11 mouse cellular contexts compared by ENCODE assay signal in the genomic region with DNA sequence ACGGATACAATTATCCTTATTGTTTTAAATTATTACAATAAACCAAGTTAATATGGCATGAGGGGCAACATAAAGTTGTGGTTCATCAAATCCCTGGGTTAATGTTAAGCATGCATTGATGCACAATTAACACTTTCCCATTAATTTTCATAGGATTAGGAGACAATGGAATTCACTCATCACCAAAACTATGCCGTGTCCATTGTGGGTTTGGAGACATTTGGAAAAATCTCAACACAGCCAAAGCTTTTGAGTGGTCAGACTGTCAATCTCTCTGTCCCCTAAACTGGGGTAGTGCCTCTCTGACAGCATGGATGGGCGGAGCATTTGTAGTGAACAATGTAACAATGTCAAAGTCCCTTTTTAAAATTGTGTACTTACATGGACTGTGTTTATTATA. TPM values are rescaled to one million over a fixed set of nuclear protein-coding genes. Genes with fewer than 3 reads are reported as not detected.
DNase-seq lines count a peak whose midpoint lies in the region; ATAC-seq and TF ChIP-seq lines count a peak whose summit lies in the region.
"Had no signal": no experiment of that assay in that cellular context is flagged by ENCODE, and none has a peak within 500 bp of the region (broad histone marks: within the 10 kb centered on the region; RNA-seq: fewer than 3 reads in every experiment).

No protein-coding gene starts in this region.

- peak overlapping the region; percentile 97 for H3K4me3 ChIP-seq in hindbrain, embryonic 10.5 days
- no peak overlapping the region; the same call in 1 of the 2 replicates for H3K4me3 ChIP-seq in hindbrain, embryonic 11.5 days (ENCODE audit: low read depth, low read length)
- H3K4me3 ChIP-seq in G1E (ENCODE audit: low read depth, low read length): peak overlapping the region; percentile 91
- no peak overlapping the region for H3K4me3 ChIP-seq in forebrain, embryonic 16.5 days (replicated peaks; ENCODE audit: low read length)
- peak overlapping the region; percentile 97 for H3K4me3 ChIP-seq in midbrain, embryonic 10.5 days

- H3K27ac ChIP-seq in hindbrain, embryonic 10.5 days: peak overlapping the region; percentile 100
- no peak overlapping the region for H3K27ac ChIP-seq in hindbrain, embryonic 11.5 days (ENCODE audit: low read depth, low read length)
- no peak overlapping the region for H3K27ac ChIP-seq in forebrain, embryonic 16.5 days (ENCODE audit: low read length)
- H3K27ac ChIP-seq in midbrain, embryonic 10.5 days (replicated peaks): peak overlapping the region; percentile 100

- peaks cover 12% of the 10 kb centered on the region; the same call in 1 of the 2 replicates for H3K36me3 ChIP-seq in hindbrain, embryonic 10.5 days
- no peaks in the 10 kb centered on the region for H3K36me3 ChIP-seq in hindbrain, embryonic 11.5 days (ENCODE audit: control insufficient read depth, insufficient read depth, low read length)
- peaks cover 32% of the 10 kb centered on the region for H3K36me3 ChIP-seq in G1E (replicated peaks)
- H3K36me3 ChIP-seq in forebrain, embryonic 16.5 days (ENCODE audit: control insufficient read depth, insufficient read depth): no peaks in the 10 kb centered on the region
- peaks cover 7% of the 10 kb centered on the region for H3K36me3 ChIP-seq in midbrain, embryonic 10.5 days

- WGBS in hindbrain, embryonic 10.5 days: 53% methylated on average over 3 of the region's 3 CpGs
- WGBS in hindbrain, embryonic 11.5 days: 56% methylated on average over 3 of the region's 3 CpGs
- 37% methylated on average over 3 of the region's 3 CpGs for WGBS in forebrain, embryonic 16.5 days
- 58% methylated on average over 3 of the region's 3 CpGs for WGBS in midbrain, embryonic 10.5 days

- no peak overlapping the region for H3K4me2 ChIP-seq in hindbrain, embryonic 11.5 days (replicated peaks; ENCODE audit: low read depth, low read length)
- H3K4me2 ChIP-seq in forebrain, embryonic 16.5 days (ENCODE audit: low read length): peak overlapping the region; percentile 91; the same call in 1 of the 2 replicates

- no peak for TF ChIP-seq CTCF in G1E (IDR thresholded peaks at IDR 0.05; ENCODE audit: low read depth, low read length)

- no peaks in the 10 kb centered on the region for H3K9me3 ChIP-seq in hindbrain, embryonic 10.5 days
- H3K9me3 ChIP-seq in hindbrain, embryonic 11.5 days (ENCODE audit: control insufficient read depth, low read length): no peaks in the 10 kb centered on the region
- no peaks in the 10 kb centered on the region for H3K9me3 ChIP-seq in G1E (replicated peaks)
- no peaks in the 10 kb centered on the region for H3K9me3 ChIP-seq in forebrain, embryonic 16.5 days (ENCODE audit: control insufficient read depth, low read length)
- H3K9me3 ChIP-seq in midbrain, embryonic 10.5 days (replicated peaks): no peaks in the 10 kb centered on the region

- no peak for DNase-seq in hindbrain, embryonic 10.5 days (ENCODE audit: low spot score)
- DNase-seq in hindbrain, embryonic 11.5 days (ENCODE audit: low spot score): no peak
- DNase-seq in G1E (ENCODE audit: low spot score): no peak
- no peak for DNase-seq in midbrain, embryonic 10.5 days (ENCODE audit: low spot score)
- no peak for DNase-seq in adrenal gland, postnatal 10 days
- no peak for DNase-seq in left cerebral cortex, adult 11 months (ENCODE audit: low spot score)
- DNase-seq: gastrocnemius, postnatal 25 days; left cerebral cortex, postnatal 4 days; thymus, postnatal 14 days had no signal

- no peaks in the 10 kb centered on the region; the same call in 1 of the 2 replicates for H3K27me3 ChIP-seq in hindbrain, embryonic 10.5 days (ENCODE audit: insufficient read depth, poor library complexity, severe bottlenecking)
- H3K27me3 ChIP-seq in hindbrain, embryonic 11.5 days (ENCODE audit: control insufficient read depth, insufficient read depth, low read length): no peaks in the 10 kb centered on the region
- H3K27me3 ChIP-seq in G1E (ENCODE audit: insufficient read depth, low read length): no peaks in the 10 kb centered on the region
- no peaks in the 10 kb centered on the region for H3K27me3 ChIP-seq in forebrain, embryonic 16.5 days (replicated peaks; ENCODE audit: control insufficient read depth, insufficient read depth, low read length)
- no peaks in the 10 kb centered on the region for H3K27me3 ChIP-seq in midbrain, embryonic 10.5 days (ENCODE audit: low read depth, poor library complexity, severe bottlenecking)

- peaks cover 54% of the 10 kb centered on the region for H3K4me1 ChIP-seq in hindbrain, embryonic 10.5 days (replicated peaks)
- peaks cover 14% of the 10 kb centered on the region for H3K4me1 ChIP-seq in hindbrain, embryonic 11.5 days (replicated peaks; ENCODE audit: control insufficient read depth, insufficient read depth, low read length)
- peaks cover 50% of the 10 kb centered on the region for H3K4me1 ChIP-seq in G1E (ENCODE audit: insufficient read depth, low read depth, low read length)
- H3K4me1 ChIP-seq in forebrain, embryonic 16.5 days (replicated peaks; ENCODE audit: control insufficient read depth, insufficient read depth, low read length): peaks cover 22% of the 10 kb centered on the region
- H3K4me1 ChIP-seq in midbrain, embryonic 10.5 days: peaks cover 55% of the 10 kb centered on the region

- ATAC-seq in hindbrain, embryonic 11.5 days (ENCODE audit: low FRiP score): no peak
- no peak for ATAC-seq in G1E (ENCODE audit: extremely low read depth, insufficient number of reproducible peaks, low FRiP score, poor library complexity, severe bottlenecking)
- no peak for ATAC-seq in forebrain, embryonic 16.5 days
- ATAC-seq in granulocyte monocyte progenitor cell, adult 5-6 weeks (replicated peaks; ENCODE audit: poor library complexity, severe bottlenecking): no peak

- no peak overlapping the region for H3K9ac ChIP-seq in hindbrain, embryonic 11.5 days (ENCODE audit: low read depth, low read length)
- H3K9ac ChIP-seq in forebrain, embryonic 16.5 days (replicated peaks; ENCODE audit: low read depth, low read length): no peak overlapping the region

RNA-seq across cellular contexts. Expression of a gene that starts 1.3 kb away (rescaled TPM):
- 27.3 and 29.9 TPM in 2 replicates for polyA plus RNA-seq in hindbrain, embryonic 10.5 days (2016; fragmentation: Nextera tagmentation; extraction: Ambion mirVana)
- 26.7 and 40.1 TPM in 2 replicates for polyA plus RNA-seq in hindbrain, embryonic 11.5 days (2014; fragmentation: Nextera tagmentation; extraction: Ambion mirVana)
- 197 and 198 TPM in 2 replicates for total RNA-seq in G1E (2014; fragmentation: Nextera tagmentation)
- total RNA-seq in G1E (2017): 88.2 and 144 TPM in 2 replicates
- polyA plus RNA-seq in G1E (2012): 26.3 and 36.5 TPM in 2 replicates
- 19.7 and 23.4 TPM in 2 replicates for polyA plus RNA-seq in forebrain, embryonic 16.5 days (2015; fragmentation: Nextera tagmentation; extraction: Ambion mirVana)
- polyA plus RNA-seq in midbrain, embryonic 10.5 days (2016; fragmentation: Nextera tagmentation; extraction: Ambion mirVana): 25.3 and 30.5 TPM in 2 replicates
- 100 to 1,000 TPM; 149 to 152 TPM for total RNA-seq in adrenal gland, postnatal 10 days (2021)
- total RNA-seq in granulocyte monocyte progenitor cell, adult 5-6 weeks (2014; fragmentation: Nextera tagmentation): 35.2 and 39.6 TPM in 2 replicates
- total RNA-seq in granulocyte monocyte progenitor cell, adult 5-6 weeks (2017): 33.6 and 34.7 TPM in 2 replicates

Comparison
In these comparisons a context has a peak if more than half of its experiments do, and no peak if none do; other contexts are left out.
1. H3K27ac ChIP-seq: peak in hindbrain, embryonic 10.5 days (single experiment) and midbrain, embryonic 10.5 days (single experiment); none in hindbrain, embryonic 11.5 days (single experiment) and forebrain, embryonic 16.5 days (single experiment).
2. H3K4me3 ChIP-seq: peak in hindbrain, embryonic 10.5 days (single experiment), G1E (single experiment) and midbrain, embryonic 10.5 days (single experiment); none in hindbrain, embryonic 11.5 days (single experiment) and forebrain, embryonic 16.5 days (single experiment).